Comparison of ENCODE assay signal across 7 mouse cellular contexts in the genomic region with DNA sequence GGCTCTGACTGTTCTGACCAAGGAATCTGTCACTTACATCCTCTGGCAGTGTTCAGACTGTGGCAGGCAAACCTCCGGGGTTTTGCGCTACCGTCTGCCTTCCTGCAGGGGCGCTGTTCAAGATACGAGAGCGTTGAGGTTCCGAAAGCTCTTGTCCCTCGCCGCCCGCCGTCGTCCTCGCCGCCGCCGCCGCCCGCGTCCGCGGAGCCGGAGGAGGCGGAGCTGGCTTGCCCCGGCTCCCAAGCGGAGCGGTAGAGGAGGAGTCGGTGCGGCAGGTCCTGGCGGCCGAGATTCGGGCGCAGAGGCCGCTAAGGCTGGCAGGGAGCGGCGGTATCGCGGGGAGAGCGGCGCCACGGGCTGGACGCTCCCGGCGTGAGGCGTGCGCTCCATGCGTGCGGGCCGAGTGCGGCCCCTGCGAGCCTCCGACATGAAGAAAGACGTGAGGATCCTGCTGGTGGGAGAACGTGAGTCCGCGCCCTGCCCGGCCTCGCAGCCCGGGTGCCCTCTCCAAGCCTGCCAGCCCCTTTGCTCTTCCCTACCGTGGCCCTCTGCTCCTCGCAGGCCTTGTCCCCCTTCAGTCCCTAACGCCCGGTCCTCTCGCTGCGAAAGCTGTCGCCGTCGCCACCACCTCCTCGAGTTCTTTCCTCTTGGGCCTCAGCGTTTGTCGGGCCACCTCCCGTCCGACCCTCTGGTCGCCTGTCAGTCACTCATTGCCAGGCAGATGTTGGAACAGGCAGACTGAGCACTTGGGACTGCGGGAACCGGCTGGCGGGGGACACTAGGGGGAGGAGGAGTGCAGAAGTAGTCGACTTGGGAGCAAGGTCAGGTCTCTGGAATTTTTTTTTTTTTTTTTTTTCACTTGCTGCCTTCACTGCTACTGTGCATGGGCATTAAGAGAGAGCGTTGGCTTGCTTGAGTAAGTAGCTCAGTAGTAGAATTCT. TPM values are rescaled to one million over a fixed set of nuclear protein-coding genes. Genes with fewer than 3 reads are reported as not detected.
DNase-seq lines count a peak whose midpoint lies in the region; ATAC-seq lines count a peak whose summit lies in the region.

A gene (plus strand): TSS at position 160 of the 941 bp plus-strand sequence.

- ATAC-seq in intestine, embryonic 16.5 days: peak; percentile 96
- ATAC-seq in midbrain, embryonic 11.5 days (ENCODE audit: low FRiP score): peak; percentile 93

- peak within 1 kb of the TSS; percentile 51 for H3K4me2 ChIP-seq in intestine, embryonic 16.5 days (ENCODE audit: low read depth, low read length)
- H3K4me2 ChIP-seq in midbrain, embryonic 11.5 days: peak within 1 kb of the TSS; percentile 58

- H3K4me1 ChIP-seq in intestine, embryonic 16.5 days (ENCODE audit: control insufficient read depth, insufficient read depth, low read length): peaks cover 7% of the 10 kb centered on the region
- peaks cover 8% of the 10 kb centered on the region for H3K4me1 ChIP-seq in midbrain, embryonic 11.5 days (ENCODE audit: control insufficient read depth, insufficient read depth, low read length)

- no peaks in the 10 kb centered on the region for H3K9me3 ChIP-seq in intestine, embryonic 16.5 days (ENCODE audit: control insufficient read depth, low read length)
- H3K9me3 ChIP-seq in midbrain, embryonic 11.5 days (ENCODE audit: control insufficient read depth, low read length): no peaks in the 10 kb centered on the region

- DNase-seq in adrenal gland, adult 2 months: peak; percentile 98
- peak; percentile 89 for DNase-seq in embryo, embryonic 11.5 days (ENCODE audit: low read depth, low spot score)
- DNase-seq in gastrocnemius, postnatal 4 days (ENCODE audit: low spot score in 2 of 2): peak; percentile 96
- peak; percentile 98 for DNase-seq in left cerebral cortex, postnatal 36 days (ENCODE audit: low spot score in 2 of 2)
- DNase-seq in midbrain, embryonic 11.5 days (ENCODE audit: low spot score, missing footprints): peak; percentile 99
- DNase-seq in skeletal muscle tissue, adult 2 months (ENCODE audit: low read depth, low spot score): peak; percentile 88

- intact Hi-C loops in left cerebral cortex, postnatal 36 days (cut with DNase I): no loop called here

- H3K27me3 ChIP-seq in intestine, embryonic 16.5 days (replicated peaks; ENCODE audit: control insufficient read depth, insufficient read depth, low read length): no peaks in the 10 kb centered on the region
- no peaks in the 10 kb centered on the region for H3K27me3 ChIP-seq in midbrain, embryonic 11.5 days (ENCODE audit: control insufficient read depth, insufficient read depth, low read length)

- H3K36me3 ChIP-seq in intestine, embryonic 16.5 days (ENCODE audit: control insufficient read depth, insufficient read depth, low read length): no peaks in the 10 kb centered on the region
- H3K36me3 ChIP-seq in midbrain, embryonic 11.5 days (ENCODE audit: control insufficient read depth, insufficient read depth, low read length): no peaks in the 10 kb centered on the region

- H3K9ac ChIP-seq in intestine, embryonic 16.5 days (ENCODE audit: low read depth, low read length): peak within 1 kb of the TSS; percentile 94
- peak within 1 kb of the TSS; percentile 84 for H3K9ac ChIP-seq in midbrain, embryonic 11.5 days (ENCODE audit: low read length)

- under 1% methylated on average over 78 of the region's 78 CpGs for WGBS in intestine, embryonic 16.5 days
- under 1% methylated on average over 68 of the region's 78 CpGs for WGBS in midbrain, embryonic 11.5 days

- peak within 1 kb of the TSS; percentile 95 for H3K27ac ChIP-seq in intestine, embryonic 16.5 days (ENCODE audit: low read length)
- peak within 1 kb of the TSS; percentile 85 for H3K27ac ChIP-seq in midbrain, embryonic 11.5 days (ENCODE audit: low read depth, low read length)

- peak within 1 kb of the TSS; percentile 94 for H3K4me3 ChIP-seq in intestine, embryonic 16.5 days (ENCODE audit: low read length)
- peak within 1 kb of the TSS; percentile 76 for H3K4me3 ChIP-seq in midbrain, embryonic 11.5 days (ENCODE audit: low read depth, low read length)

RNA-seq across cellular contexts. Expression of the gene that starts here (rescaled TPM):
- total RNA-seq in adrenal gland, adult 2 months (2021): 10 to 100 TPM; 69.6 to 80.7 TPM
- polyA plus RNA-seq in adrenal gland, adult 2 months (2012; rRNA removed): 4.4 and 5.4 TPM in 2 replicates
- total RNA-seq in gastrocnemius, postnatal 4 days (2021): 10 to 100 TPM; 54.6 to 55.2 TPM
- polyA plus RNA-seq in intestine, embryonic 16.5 days (2015; fragmentation: Nextera tagmentation; extraction: Ambion mirVana): 36.8 and 38.0 TPM in 2 replicates
- total RNA-seq in left cerebral cortex, postnatal 36 days (2021): 10 to 100 TPM; 68.0 to 68.5 TPM
- polyA plus RNA-seq in midbrain, embryonic 11.5 days (2014; fragmentation: Nextera tagmentation; extraction: Ambion mirVana): 66.0 and 79.2 TPM in 2 replicates

Comparison
In these comparisons a context has a peak if more than half of its experiments do, and no peak if none do; other contexts are left out.
1. Peak in every context shown above with its lines: DNase-seq, ATAC-seq, H3K4me3 ChIP-seq and H3K27ac ChIP-seq.